Mouse (Mus musculus): ENCODE measurements around the gene Acoxl.

The Acoxl gene

GRCm38 (mm10) chr2:128023855-128024254 is 185.2 kb downstream of the Acoxl start:
- peak in 1 of 2 experiments; percentile 56 for DNase-seq (ENCODE audit: inconsistent age in 2 of 2, low spot score in 1 of 2)

- DNase-seq (ENCODE audit: inconsistent age in 2 of 2, low spot score in 1 of 2), result no peak
Observed at GRCm38 (mm10) chr2:128027696-128028095, 189.0 kb downstream of the Acoxl start.

- no peak for DNase-seq (ENCODE audit: inconsistent age in 2 of 2, low spot score in 1 of 2)
Observed at GRCm38 (mm10) chr2:128029968-128030367, 191.3 kb downstream of the Acoxl start.

- DNase-seq (ENCODE audit: inconsistent age in 2 of 2, low spot score in 1 of 2), result peak; percentile 74 to 91
Observed at GRCm38 (mm10) chr2:128032111-128032510, 193.4 kb downstream of the Acoxl start.

- DNase-seq (ENCODE audit: inconsistent age in 2 of 2, low spot score in 1 of 2), result peak; percentile 72 to 86
Observed at GRCm38 (mm10) chr2:128033503-128033902, 194.8 kb downstream of the Acoxl start.

- peak; percentile 53 to 83 for DNase-seq (ENCODE audit: inconsistent age in 2 of 2, low spot score in 1 of 2)
Observed at GRCm38 (mm10) chr2:128034066-128034665, 195.5 kb downstream of the Acoxl start.

- DNase-seq (ENCODE audit: inconsistent age in 2 of 2, low spot score in 1 of 2), result no peak
Observed at GRCm38 (mm10) chr2:128038259-128038890, 199.7 kb downstream of the Acoxl start.

- peak; percentile 14 to 76 for DNase-seq (ENCODE audit: inconsistent age in 2 of 2, low spot score in 1 of 2)
Observed at GRCm38 (mm10) chr2:128041066-128041750, 202.5 kb downstream of the Acoxl start.

- no peak for DNase-seq (ENCODE audit: inconsistent age in 2 of 2, low spot score in 1 of 2)
Observed at GRCm38 (mm10) chr2:128046454-128046853, 207.8 kb downstream of the Acoxl start.

- DNase-seq (ENCODE audit: inconsistent age in 2 of 2, low spot score in 1 of 2), result no peak
Observed at GRCm38 (mm10) chr2:128054905-128055304, 216.2 kb downstream of the Acoxl start.

GRCm38 (mm10) chr2:128057872-128058271 is 219.2 kb downstream of the Acoxl start:
- no peak for DNase-seq (ENCODE audit: inconsistent age in 2 of 2, low spot score in 1 of 2)

- no peak for DNase-seq (ENCODE audit: inconsistent age in 2 of 2, low spot score in 1 of 2)
Observed at GRCm38 (mm10) chr2:128058627-128059026, 220.0 kb downstream of the Acoxl start.

GRCm38 (mm10) chr2:128060213-128060612 is 221.5 kb downstream of the Acoxl start:
- DNase-seq (ENCODE audit: inconsistent age in 2 of 2, low spot score in 1 of 2), result no peak

- no peak for DNase-seq (ENCODE audit: inconsistent age in 2 of 2, low spot score in 1 of 2)
Observed at GRCm38 (mm10) chr2:128060680-128061287, 222.1 kb downstream of the Acoxl start.

GRCm38 (mm10) chr2:128061491-128061890 is 222.8 kb downstream of the Acoxl start:
- DNase-seq (ENCODE audit: inconsistent age in 2 of 2, low spot score in 1 of 2), result no peak

GRCm38 (mm10) chr2:128062756-128063155 is 224.1 kb downstream of the Acoxl start:
- DNase-seq (ENCODE audit: inconsistent age in 2 of 2, low spot score in 1 of 2), result no peak

GRCm38 (mm10) chr2:128065013-128065412 is 226.3 kb downstream of the Acoxl start:
- no peak for DNase-seq (ENCODE audit: inconsistent age in 2 of 2, low spot score in 1 of 2)

GRCm38 (mm10) chr2:128065576-128065975 is 226.9 kb downstream of the Acoxl start:
- DNase-seq (ENCODE audit: inconsistent age in 2 of 2, low spot score in 1 of 2), result no peak

- no peak for DNase-seq (ENCODE audit: inconsistent age in 2 of 2, low spot score in 1 of 2)
Observed at GRCm38 (mm10) chr2:128067162-128067561, 228.5 kb downstream of the Acoxl start.

GRCm38 (mm10) chr2:128067596-128067995 is 228.9 kb downstream of the Acoxl start:
- DNase-seq (ENCODE audit: inconsistent age in 2 of 2, low spot score in 1 of 2), result no peak

- no peak for DNase-seq (ENCODE audit: inconsistent age in 2 of 2, low spot score in 1 of 2)
Observed at GRCm38 (mm10) chr2:128068176-128068575, 229.5 kb downstream of the Acoxl start.

- no peak for DNase-seq (ENCODE audit: inconsistent age in 2 of 2, low spot score in 1 of 2)
Observed at GRCm38 (mm10) chr2:128069025-128069424, 230.3 kb downstream of the Acoxl start.

All from adrenal gland, adult (tissue).